Mouse (Mus musculus) megakaryocyte progenitor cell, adult 5-6 weeks (primary cell): ENCODE measurements around the gene Iqce. TPM values are rescaled to one million over a fixed set of nuclear protein-coding genes. Genes with fewer than 3 reads are reported as not detected.

Experiments used
- ATAC-seq: replicated peaks from 2 replicates; pipeline ENCODE4 v1.8.0; 2016; ENCODE audit warnings: mild to moderate bottlenecking, moderate TSS enrichment, inconsistent platforms; ENCODE audit not compliant: poor library complexity
- total RNA-seq, 2 experiments: library from RNA; stranded (forward) in 1 of 2; stranded (reverse) in 1 of 2; fragments of 157-497, 149-512 nt in 1 of 2; fragments of 200-1000 nt in 1 of 2; gene quantifications; 2 replicates each; pipeline versions ENCODE4 v1.2.3 to v1.2.4; 2015 to 2017

The Iqce gene
- total RNA-seq, 2 experiments from 2014 or later = 9.2 to 9.8 TPM

GRCm38 (mm10) chr5:140641254-140641928 is 60.8 kb downstream of the Iqce start:
- ATAC-seq = no peak

GRCm38 (mm10) chr5:140640812-140641211 is 61.4 kb downstream of the Iqce start:
- ATAC-seq = peak; percentile 24; the same call in 1 of the 2 replicates

GRCm38 (mm10) chr5:140639871-140640270 is 62.3 kb downstream of the Iqce start:
- ATAC-seq = no peak

GRCm38 (mm10) chr5:140639312-140639711 is 62.9 kb downstream of the Iqce start:
- ATAC-seq = no peak

- no peak for ATAC-seq
Measured at GRCm38 (mm10) chr5:140638484-140638883, 63.7 kb downstream of the Iqce start.

GRCm38 (mm10) chr5:140637989-140638388 is 64.2 kb downstream of the Iqce start:
- ATAC-seq = no peak

- no peak for ATAC-seq
Measured at GRCm38 (mm10) chr5:140637058-140637410, 65.1 kb downstream of the Iqce start.

- ATAC-seq = no peak
Measured at GRCm38 (mm10) chr5:140636316-140637057, 65.7 kb downstream of the Iqce start.

GRCm38 (mm10) chr5:140634798-140635722 is 67.1 kb downstream of the Iqce start:
- ATAC-seq = no peak

- no peak for ATAC-seq
Measured at GRCm38 (mm10) chr5:140633432-140633831, 68.7 kb downstream of the Iqce start.

- peak; percentile 81 for ATAC-seq
Measured at GRCm38 (mm10) chr5:140628995-140629394, 73.2 kb downstream of the Iqce start.

- ATAC-seq = no peak
Measured at GRCm38 (mm10) chr5:140627580-140627979, 74.6 kb downstream of the Iqce start.

GRCm38 (mm10) chr5:140624961-140625360 is 77.2 kb downstream of the Iqce start:
- ATAC-seq = no peak

- no peak for ATAC-seq
Measured at GRCm38 (mm10) chr5:140624238-140624637, 77.9 kb downstream of the Iqce start.

- ATAC-seq = no peak
Measured at GRCm38 (mm10) chr5:140623791-140624190, 78.4 kb downstream of the Iqce start.

GRCm38 (mm10) chr5:140622978-140623670 is 79.1 kb downstream of the Iqce start:
- ATAC-seq = no peak

- ATAC-seq = no peak
Measured at GRCm38 (mm10) chr5:140621517-140621916, 80.7 kb downstream of the Iqce start.

- ATAC-seq = no peak
Measured at GRCm38 (mm10) chr5:140621092-140621491, 81.1 kb downstream of the Iqce start.

GRCm38 (mm10) chr5:140619895-140620736 is 82.1 kb downstream of the Iqce start:
- ATAC-seq = no peak
